Mouse (Mus musculus): ENCODE measurements around the gene Zmiz1. TPM values are rescaled to one million over a fixed set of nuclear protein-coding genes. Genes with fewer than 3 reads are reported as not detected.

Gene Zmiz1
- polyA plus RNA-seq, 1 experiment from 2014 or later: 57.5 TPM

- H3K27me3 ChIP-seq: no peaks in the 10 kb centered on the region
- peaks cover 21% of the 10 kb centered on the region for H3K36me3 ChIP-seq
- no peak overlapping the region for H3K9ac ChIP-seq (replicated peaks)
- no peak overlapping the region for H3K4me3 ChIP-seq
- no peak overlapping the region for H3K27ac ChIP-seq (replicated peaks)
- no peaks in the 10 kb centered on the region for H3K9me3 ChIP-seq
- no peak overlapping the region for H3K4me2 ChIP-seq (replicated peaks)
- peaks cover 22% of the 10 kb centered on the region for H3K4me1 ChIP-seq
- no peak for ATAC-seq (replicated peaks)
- 72% methylated on average over 2 of the region's 2 CpGs for WGBS
Observed at GRCm38 (mm10) chr14:25696356-25696755, 237.4 kb downstream of the Zmiz1 start.

DNA sequence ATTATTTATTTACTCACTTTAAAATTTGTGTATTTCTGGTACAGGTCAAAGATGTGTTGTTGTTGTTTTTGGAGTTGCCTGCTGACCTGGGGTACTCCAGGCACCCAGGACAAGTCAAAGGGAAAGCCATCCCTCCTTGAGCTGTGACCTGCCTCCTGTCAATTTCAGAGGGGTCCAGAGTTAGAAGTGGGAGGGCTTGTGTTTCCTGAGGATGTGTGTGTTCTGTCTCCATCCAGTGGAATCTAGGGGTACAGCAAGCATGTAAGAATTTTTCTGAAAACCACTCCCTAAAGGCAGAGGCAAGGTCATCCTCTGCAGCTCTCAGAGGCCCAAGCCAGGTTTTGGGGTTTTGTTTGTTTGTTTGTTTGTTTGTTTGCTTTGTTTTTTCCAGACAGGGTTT lies 243.0 kb downstream of the Zmiz1 start:
- Histone ChIP-seq H3K27ac (replicated peaks) (no peak overlapping the region), H3K4me2 (replicated peaks) (no peak overlapping the region), H3K36me3 (peaks cover 21% of the 10 kb centered on the region), H3K9me3 (no peaks in the 10 kb centered on the region), H3K4me3 (no peak overlapping the region), H3K9ac (replicated peaks) (no peak overlapping the region), H3K27me3 (no peaks in the 10 kb centered on the region), H3K4me1 (no peaks in the 10 kb centered on the region)
- ATAC-seq (replicated peaks): peak; percentile 54; the same call in 1 of the 2 replicates

DNA sequence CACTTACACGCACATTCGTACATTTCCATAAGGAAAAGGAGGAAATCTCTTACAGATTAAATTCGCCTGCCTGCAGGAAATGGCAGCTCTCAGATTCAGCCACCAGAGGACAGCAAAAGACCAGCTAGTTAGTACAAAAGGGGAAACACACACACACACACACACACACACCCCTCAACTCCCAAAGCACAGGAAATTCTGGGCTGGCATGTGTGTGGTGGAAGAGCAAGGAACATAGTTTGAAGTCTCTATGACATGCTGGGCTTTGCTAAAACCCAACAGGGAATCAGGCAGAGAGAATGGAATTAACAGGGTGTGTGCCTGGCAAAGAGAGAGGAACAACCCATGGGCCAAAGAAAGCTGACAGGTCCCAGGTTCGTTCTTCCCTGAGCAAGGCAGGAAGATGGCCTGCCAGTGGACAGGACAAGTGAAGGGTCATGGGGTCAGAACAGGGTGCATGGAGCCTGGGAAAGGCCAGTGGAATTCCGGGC lies 248.8 kb downstream of the Zmiz1 start:
- Histone ChIP-seq H3K4me1 (no peaks in the 10 kb centered on the region), H3K36me3 (no peaks in the 10 kb centered on the region), H3K9me3 (no peaks in the 10 kb centered on the region), H3K27me3 (no peaks in the 10 kb centered on the region), H3K4me2 (replicated peaks) (no peak overlapping the region), H3K27ac (replicated peaks) (no peak overlapping the region), H3K4me3 (no peak overlapping the region), H3K9ac (replicated peaks) (no peak overlapping the region)
- no peak for ATAC-seq (replicated peaks)
- WGBS: 67% methylated on average over 5 of the region's 5 CpGs

DNA sequence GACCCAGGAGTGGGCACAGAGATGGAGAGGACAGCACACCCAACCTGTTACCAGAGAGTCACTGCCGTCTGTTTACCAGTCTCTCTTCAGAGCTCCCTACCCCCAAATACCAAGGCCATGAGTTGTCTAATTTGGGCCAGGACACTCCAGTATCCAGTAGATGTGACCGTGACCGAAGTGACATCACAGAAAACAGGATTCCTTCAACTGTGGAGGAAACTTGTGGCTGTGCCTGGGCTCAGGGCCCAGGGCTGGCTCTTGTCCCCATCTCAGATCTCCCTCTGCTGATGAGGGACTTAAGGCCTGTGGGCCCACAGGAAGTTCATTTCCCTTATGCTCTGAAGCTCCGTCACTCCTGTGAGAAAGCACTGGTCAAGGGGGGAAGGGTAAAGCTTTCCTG lies 249.5 kb downstream of the Zmiz1 start:
- ATAC-seq (replicated peaks): no peak
- Histone ChIP-seq H3K36me3 (no peaks in the 10 kb centered on the region), H3K9ac (replicated peaks) (no peak overlapping the region), H3K4me3 (no peak overlapping the region), H3K27ac (replicated peaks) (no peak overlapping the region), H3K4me2 (replicated peaks) (no peak overlapping the region), H3K9me3 (no peaks in the 10 kb centered on the region), H3K27me3 (no peaks in the 10 kb centered on the region), H3K4me1 (no peaks in the 10 kb centered on the region)
- WGBS: 78% methylated on average over 4 of the region's 4 CpGs

DNA sequence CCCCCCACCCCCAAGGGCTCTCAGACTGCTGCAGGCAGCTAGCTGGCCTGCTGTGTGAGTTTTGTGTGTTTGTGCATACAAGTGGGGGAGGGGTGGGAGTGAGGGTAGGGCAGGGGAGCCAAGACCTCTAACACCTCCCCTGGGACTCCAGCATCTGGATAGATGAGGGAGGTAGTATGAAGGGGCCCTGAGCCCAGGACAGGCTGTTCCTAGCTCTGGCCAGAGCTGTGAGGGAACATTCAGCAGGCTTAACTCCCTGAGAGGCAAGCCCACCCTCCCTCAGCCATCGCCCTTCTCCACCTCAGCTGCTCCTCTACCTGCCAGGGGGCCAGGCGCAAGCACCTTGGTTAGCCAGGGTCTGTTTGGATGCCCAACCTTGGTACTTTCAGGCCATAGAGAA lies 249.9 kb downstream of the Zmiz1 start:
- no peaks in the 10 kb centered on the region for H3K9me3 ChIP-seq
- no peak overlapping the region for H3K27ac ChIP-seq (replicated peaks)
- H3K4me1 ChIP-seq: no peaks in the 10 kb centered on the region
- no peak overlapping the region for H3K4me3 ChIP-seq
- no peaks in the 10 kb centered on the region for H3K27me3 ChIP-seq
- no peak for ATAC-seq (replicated peaks)
- H3K36me3 ChIP-seq: no peaks in the 10 kb centered on the region
- no peak overlapping the region for H3K9ac ChIP-seq (replicated peaks)
- 89% methylated on average over 2 of the region's 2 CpGs for WGBS
- H3K4me2 ChIP-seq (replicated peaks): no peak overlapping the region

DNA sequence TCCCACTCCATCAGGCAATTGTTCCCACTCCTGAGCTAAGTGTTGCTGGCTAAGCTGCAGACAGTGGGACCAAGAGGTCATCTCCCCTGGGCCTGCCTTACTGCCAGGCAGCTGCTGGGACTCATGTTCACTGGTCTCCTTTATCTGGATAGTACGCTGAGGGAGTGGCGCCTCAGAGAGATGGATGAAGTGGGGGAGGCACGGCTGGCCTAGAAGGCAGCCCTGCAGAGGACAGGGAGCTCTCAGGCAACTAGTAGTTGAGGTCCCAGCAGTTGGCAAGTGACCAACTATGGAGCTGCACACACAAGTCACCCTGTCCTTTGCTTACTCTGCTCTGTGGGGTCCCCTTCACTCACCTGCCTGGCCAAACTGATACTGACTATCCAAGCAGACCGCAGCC lies 251.1 kb downstream of the Zmiz1 start:
- 83% methylated on average over 4 of the region's 4 CpGs for WGBS
- Histone ChIP-seq H3K4me2 (replicated peaks) (no peak overlapping the region), H3K36me3 (no peaks in the 10 kb centered on the region), H3K4me1 (no peaks in the 10 kb centered on the region), H3K4me3 (no peak overlapping the region), H3K9me3 (no peaks in the 10 kb centered on the region), H3K27me3 (no peaks in the 10 kb centered on the region), H3K27ac (replicated peaks) (no peak overlapping the region), H3K9ac (replicated peaks) (no peak overlapping the region)
- ATAC-seq (replicated peaks): no peak

DNA sequence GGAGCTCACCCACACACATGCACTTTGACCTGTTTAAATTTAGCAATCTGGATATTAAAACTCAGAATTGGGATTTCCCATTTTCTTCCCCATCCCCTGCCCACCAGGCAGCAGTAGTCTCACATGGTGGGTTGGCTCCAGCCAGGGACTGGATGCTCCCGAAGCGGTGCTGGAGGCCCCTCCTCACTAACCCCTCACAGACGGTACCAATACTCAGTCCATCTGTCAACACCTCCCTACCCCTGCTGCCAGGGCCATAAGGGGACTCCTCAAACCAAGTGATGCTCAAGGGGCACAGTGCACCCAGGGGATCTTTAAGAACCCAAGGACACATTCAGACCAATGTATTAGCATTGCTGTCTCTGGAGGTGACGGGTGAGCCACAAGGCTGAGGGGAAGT lies 251.7 kb downstream of the Zmiz1 start:
- Histone ChIP-seq H3K27ac (replicated peaks) (no peak overlapping the region), H3K36me3 (no peaks in the 10 kb centered on the region), H3K9me3 (no peaks in the 10 kb centered on the region), H3K4me3 (no peak overlapping the region), H3K4me1 (no peaks in the 10 kb centered on the region), H3K9ac (replicated peaks) (no peak overlapping the region), H3K4me2 (replicated peaks) (no peak overlapping the region), H3K27me3 (no peaks in the 10 kb centered on the region)
- WGBS: 55% methylated on average over 4 of the region's 4 CpGs
- ATAC-seq (replicated peaks): no peak

DNA sequence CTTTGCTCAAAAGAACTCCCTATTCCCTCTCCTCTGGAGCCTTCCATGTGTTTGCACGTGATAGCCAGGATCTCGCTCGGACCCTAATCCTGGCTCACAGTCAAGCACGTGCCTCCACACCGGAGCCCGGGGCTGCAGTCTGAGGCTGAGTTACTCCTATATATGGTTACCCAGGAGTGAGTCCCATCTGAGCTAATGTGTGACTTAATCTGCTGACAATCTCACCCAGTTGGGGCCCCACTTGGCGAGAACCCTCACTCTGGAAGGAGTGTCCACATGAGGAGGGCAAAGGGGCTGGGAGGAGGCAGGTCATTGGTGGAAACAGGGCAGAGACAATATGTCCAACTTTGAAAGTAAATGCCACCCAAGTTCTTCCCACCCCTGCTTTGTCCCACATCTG lies 252.2 kb downstream of the Zmiz1 start:
- Histone ChIP-seq H3K36me3 (no peaks in the 10 kb centered on the region), H3K4me2 (replicated peaks) (no peak overlapping the region), H3K27ac (replicated peaks) (no peak overlapping the region), H3K4me3 (no peak overlapping the region), H3K27me3 (no peaks in the 10 kb centered on the region), H3K9ac (replicated peaks) (no peak overlapping the region), H3K9me3 (no peaks in the 10 kb centered on the region), H3K4me1 (no peaks in the 10 kb centered on the region)
- 0 out of 2 replicates have a peak, but pooled peaks have one; percentile 18 for ATAC-seq (replicated peaks)
- 60% methylated on average over 7 of the region's 7 CpGs for WGBS

DNA sequence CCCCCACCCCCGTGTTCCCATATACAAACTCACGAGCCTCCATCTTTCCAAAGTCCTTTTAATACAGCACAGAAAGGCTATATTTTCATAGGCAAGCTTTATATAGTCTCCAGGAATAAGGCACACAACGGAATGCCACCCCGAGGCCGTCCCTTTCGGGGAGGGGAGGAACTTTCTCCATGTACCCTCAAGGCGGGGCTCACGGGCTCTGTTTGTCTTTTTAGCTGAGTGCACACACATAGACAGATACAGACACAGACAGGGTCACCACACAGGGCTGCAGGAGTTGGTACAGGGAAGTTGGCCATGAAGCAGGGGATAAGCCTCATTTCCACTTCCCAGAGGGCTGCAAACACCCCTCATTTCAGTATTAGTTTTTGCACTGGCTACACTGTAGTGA lies 252.6 kb downstream of the Zmiz1 start:
- no peak overlapping the region for H3K27ac ChIP-seq (replicated peaks)
- no peaks in the 10 kb centered on the region for H3K4me1 ChIP-seq
- no peaks in the 10 kb centered on the region for H3K9me3 ChIP-seq
- H3K9ac ChIP-seq (replicated peaks): no peak overlapping the region
- no peak for ATAC-seq (replicated peaks)
- no peak overlapping the region for H3K4me3 ChIP-seq
- 65% methylated on average over 8 of the region's 8 CpGs for WGBS
- no peaks in the 10 kb centered on the region for H3K36me3 ChIP-seq
- no peaks in the 10 kb centered on the region for H3K27me3 ChIP-seq
- no peak overlapping the region for H3K4me2 ChIP-seq (replicated peaks)

- Histone ChIP-seq H3K27me3 (no peaks in the 10 kb centered on the region), H3K9ac (replicated peaks) (no peak overlapping the region), H3K9me3 (no peaks in the 10 kb centered on the region), H3K4me1 (no peaks in the 10 kb centered on the region), H3K4me2 (replicated peaks) (no peak overlapping the region), H3K4me3 (no peak overlapping the region), H3K27ac (replicated peaks) (no peak overlapping the region), H3K36me3 (no peaks in the 10 kb centered on the region)
- WGBS: 16% methylated on average over 4 of the region's 4 CpGs
- ATAC-seq (replicated peaks): 0 out of 2 replicates have a peak, but pooled peaks have one; percentile 30
Observed at GRCm38 (mm10) chr14:25713443-25713842, 254.5 kb downstream of the Zmiz1 start.

Small RNA genes within 50 kb of the gene (microRNA-seq; reads per million reads assigned to microRNA genes)
- 4.4 reads per million, percentile 16 among the genes with 10 or more reads in this experiment for gene Mir3075

Other genes with a start within 250 kb of the Zmiz1 start
- gene Ppif, start 235.0 kb downstream of the Zmiz1 start, polyA plus RNA-seq (2015; fragmentation: Nextera tagmentation; extraction: Ambion mirVana): 21.5 and 24.3 TPM in 2 replicates